Mouse (Mus musculus): ENCODE results near the gene Cdr2l.

The Cdr2l gene

DNA sequence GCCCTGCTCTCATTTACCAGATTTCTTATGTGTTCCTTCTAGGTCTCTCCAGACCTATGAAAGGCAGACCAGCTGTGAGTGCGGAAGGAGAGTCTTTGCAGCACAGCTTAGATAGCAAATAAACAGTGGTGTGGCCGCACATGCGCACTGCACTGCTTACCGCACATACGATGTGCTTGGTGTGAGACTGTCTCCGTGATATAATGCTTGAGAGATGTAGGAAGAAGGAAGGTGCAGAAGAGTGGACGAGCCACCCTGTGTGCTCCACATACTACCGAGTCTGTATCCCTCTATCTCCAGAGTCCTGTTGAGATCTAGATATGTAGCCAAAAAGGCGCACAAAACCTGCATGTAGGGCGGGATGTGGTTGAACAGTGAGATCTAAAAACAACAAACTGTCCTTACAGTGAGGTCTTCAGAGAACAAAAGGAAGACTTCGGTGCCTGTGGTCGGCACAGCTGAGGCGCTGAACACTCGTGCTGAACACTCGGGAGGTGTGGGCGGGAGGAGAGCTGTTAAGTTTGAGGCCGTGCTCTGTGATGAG lies 25.2 kb downstream of the Cdr2l start:
- DNase-seq (ENCODE audit: low read depth, low spot score): no peak

DNA sequence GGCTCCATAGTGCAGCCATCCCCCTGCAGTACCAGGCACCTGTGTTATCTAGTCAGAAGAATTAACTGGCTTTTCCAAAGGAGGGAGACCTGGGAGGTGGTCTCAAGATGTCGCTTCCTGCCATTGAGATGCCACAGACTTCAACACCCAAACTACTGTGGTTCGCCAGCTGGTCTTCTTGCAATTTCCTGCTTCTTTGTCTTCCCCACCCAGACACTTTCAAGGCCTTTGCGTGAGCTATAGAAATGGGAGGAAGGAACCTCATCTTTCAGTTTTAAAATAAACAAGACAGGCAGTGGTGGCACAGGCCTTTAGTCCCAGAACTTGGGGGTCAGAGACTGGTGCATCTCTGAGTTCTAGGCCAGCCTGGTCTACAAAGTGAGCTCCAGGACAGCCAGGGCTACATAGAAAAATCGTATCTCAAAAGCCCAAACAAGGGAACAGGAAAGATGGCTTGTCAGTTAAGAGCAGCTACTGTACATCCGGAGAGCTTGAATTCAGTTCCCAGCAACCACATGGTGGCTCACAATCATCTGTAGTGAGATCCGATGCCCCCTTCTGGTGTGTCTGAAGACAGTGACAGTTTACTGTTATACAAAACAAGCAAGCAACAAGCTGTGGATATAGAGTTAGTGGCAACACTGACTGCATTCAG lies 26.7 kb downstream of the Cdr2l start:
- DNase-seq (ENCODE audit: low read depth, low spot score): no peak

DNA sequence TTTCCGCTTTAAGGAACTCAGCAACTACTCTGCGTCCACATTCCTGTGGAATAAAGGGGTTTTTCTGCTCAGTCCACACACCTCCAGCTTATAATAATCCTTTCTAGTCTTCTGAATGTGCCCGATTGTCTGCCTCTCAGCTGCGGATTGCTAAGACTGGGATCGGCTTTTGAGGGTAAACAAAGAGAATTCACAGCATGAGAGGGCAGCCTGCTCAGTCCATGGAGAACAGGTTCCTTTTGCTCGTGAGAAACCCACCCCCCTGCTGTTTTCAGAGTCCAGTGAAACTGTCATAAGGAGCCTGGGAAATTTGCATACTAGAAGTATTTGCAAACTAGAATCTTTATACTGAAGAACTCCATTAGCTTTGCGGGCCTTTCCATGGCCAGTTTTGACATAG lies 27.8 kb downstream of the Cdr2l start:
- DNase-seq (ENCODE audit: low read depth, low spot score): no peak

DNA sequence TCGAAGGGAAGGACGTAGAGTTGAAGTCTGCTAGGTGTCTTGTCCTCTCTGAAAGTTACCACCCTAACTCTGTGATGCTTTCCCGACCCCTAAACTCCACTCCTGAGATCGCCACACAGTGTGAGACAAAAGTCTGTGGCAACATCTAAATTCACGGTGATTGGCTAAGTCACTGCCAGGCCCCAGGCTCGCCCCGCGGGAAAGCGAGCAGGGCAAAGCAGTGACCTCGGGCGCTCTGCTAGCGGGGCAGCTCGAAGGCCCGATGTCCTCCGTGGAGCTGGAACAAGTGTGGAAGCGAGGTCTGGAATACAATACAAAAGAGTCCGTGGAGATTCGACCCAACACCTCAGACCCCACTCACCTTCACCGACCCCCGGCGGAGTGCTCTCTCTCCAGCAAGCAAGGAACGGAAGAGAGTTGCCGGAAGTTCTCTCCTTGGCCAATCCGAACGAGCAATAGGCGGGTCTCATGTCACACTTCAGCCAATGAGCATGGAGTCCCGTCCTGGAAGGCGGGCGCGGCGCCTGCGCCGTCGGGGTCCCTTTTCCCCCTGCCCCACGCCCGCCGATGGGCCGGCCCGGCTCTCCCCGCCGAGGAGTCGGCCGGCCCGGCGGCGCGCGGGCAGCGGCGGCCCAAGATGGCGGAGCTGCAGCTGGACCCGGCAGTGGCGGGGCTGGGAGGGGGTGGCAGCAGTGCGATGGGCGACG lies 38.0 kb downstream of the Cdr2l start, which contains the start of the genes Atp5h and Kctd2:
Atp5h (minus strand) TSS at position 432 of the 707 bp plus-strand sequence.
Kctd2 (plus strand) TSS at position 598 of the 707 bp plus-strand sequence.
- peak; percentile 96 for DNase-seq (ENCODE audit: low read depth, low spot score)

DNA sequence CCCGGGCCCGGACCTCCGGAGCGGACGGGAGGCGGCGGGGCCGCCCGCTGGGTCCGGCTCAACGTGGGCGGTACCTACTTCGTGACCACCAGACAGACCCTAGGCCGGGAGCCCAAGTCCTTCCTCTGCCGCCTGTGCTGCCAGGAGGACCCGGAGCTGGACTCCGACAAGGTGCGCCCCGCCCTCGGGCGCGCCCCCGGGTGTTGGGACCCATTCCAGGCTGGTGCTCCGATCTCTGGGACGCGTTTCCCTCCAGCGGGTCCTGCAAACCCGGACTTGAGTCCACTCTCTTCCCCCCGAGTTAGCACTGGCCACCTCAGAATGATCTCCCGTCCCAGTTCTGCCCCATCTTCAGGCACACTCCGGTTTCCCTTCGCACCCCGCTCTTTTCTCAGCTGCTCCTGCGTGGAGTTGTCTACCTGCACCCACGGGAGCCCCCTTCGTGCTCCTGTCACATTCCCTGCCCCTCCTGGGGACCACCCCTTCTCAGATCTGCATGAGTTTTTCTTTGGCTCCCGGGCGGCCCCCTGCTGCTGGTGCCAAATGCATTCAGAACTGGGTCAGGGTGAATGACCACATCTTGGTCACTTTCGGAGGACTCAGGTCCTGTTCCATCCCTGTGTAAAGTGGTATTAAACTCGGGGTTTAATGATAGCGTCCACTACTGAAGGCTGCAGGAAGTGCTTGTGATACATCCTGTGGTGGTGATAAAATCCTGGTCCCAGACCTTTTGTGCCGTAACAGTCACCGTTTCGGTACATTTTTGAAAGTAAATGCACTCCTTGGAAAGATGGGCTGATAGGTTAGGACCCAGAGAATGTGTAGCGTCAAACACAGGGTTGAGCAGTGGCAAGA lies 38.8 kb downstream of the Cdr2l start:
- no peak for DNase-seq (ENCODE audit: low read depth, low spot score)

DNA sequence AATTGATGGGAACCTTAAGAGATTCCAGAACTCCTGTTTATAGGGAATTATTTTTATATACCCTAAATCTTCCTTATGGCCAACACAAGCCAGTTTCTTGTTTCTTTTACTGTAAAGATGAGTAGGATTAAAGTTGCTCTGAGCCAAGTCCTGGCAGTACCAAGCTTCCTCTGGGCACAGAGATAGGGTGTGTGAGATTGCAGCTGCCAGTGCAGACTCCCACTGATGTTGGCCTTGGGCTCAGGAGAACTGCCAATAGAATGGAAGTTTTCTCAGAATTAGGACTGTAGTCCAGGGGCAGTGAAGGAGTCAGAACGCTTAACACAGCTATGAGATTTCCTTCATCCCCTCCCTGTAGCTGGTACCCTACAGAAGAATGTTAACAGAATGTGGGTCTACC lies 39.6 kb downstream of the Cdr2l start:
- no peak for DNase-seq (ENCODE audit: low read depth, low spot score)

DNA sequence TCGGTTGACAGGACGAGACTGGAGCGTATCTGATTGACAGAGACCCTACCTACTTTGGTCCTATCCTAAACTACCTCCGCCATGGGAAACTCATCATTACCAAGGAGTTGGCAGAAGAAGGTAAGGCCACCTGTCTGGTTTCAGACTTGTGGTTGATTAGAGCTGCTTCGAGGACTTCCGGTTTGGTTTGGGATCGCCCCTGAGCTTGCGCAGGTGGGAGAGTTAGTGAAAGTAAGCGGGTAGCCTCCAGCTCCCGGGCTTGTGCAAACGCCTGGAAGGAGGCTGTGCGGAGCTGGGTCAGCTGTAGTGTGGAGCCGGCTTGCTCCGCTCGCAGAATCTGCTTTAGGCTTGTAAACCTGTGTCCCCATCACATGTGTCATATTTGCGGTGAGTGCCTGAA lies 40.3 kb downstream of the Cdr2l start:
- DNase-seq (ENCODE audit: low read depth, low spot score): no peak

DNA sequence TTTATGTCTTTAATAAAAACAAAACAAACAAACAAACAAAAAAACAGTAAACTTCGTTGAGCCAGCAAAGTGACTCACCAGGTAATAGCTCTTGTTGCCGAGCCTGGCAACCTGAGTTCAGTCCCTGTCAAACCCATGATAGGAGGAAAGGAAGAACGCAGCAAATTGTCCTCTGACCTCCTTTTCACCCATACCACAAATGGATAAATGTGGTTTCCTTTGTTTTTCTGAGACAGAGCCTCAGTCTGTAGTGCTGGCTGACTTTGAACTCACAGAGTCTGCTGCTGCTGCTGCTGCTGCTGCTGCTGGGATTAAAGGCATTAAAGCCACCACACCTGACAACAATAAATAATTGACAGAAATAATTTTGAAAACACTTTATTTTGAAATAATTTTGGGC lies 41.4 kb downstream of the Cdr2l start:
- DNase-seq (ENCODE audit: low read depth, low spot score): no peak

DNA sequence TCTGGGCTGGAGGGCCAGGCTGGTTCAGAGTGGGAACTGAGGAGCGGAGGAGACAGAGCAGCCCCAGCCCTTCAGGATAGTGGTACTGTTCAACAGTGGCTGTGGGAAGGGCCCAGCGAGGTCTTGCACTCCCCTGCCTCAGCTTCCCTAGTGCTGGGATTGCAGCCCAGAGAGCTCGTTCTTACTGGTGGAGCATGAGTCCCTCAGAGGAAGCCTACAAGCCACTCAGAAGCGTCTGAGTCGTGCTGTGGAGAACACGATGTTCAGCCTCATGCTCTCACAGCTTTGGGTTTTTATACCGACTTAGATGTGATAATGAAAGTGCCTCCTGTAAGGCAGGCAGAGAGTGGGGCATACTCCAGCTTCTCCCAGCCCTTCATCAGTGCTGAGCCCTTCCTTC lies 43.0 kb downstream of the Cdr2l start:
- no peak for DNase-seq (ENCODE audit: low read depth, low spot score)

DNA sequence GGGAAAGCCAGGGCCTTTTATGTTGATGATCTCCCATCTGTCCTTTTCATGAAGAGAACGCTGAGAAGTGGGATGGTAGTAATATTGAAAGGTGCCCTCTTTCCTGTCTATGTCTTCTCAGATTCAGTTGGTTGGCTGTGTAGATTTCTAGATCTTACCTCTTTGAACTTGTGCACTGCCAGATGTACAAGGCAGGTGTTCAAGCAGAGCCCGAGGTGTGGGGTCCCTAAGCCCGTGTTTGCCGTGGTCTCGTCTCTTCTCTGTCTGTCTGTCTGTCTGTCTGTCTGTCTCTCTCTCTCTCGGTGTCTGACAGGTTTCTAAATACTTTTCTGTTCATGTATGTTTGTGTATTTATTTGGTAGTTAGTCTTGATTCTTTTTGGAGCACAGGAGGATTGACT lies 44.0 kb downstream of the Cdr2l start:
- no peak for DNase-seq (ENCODE audit: low read depth, low spot score)

DNA sequence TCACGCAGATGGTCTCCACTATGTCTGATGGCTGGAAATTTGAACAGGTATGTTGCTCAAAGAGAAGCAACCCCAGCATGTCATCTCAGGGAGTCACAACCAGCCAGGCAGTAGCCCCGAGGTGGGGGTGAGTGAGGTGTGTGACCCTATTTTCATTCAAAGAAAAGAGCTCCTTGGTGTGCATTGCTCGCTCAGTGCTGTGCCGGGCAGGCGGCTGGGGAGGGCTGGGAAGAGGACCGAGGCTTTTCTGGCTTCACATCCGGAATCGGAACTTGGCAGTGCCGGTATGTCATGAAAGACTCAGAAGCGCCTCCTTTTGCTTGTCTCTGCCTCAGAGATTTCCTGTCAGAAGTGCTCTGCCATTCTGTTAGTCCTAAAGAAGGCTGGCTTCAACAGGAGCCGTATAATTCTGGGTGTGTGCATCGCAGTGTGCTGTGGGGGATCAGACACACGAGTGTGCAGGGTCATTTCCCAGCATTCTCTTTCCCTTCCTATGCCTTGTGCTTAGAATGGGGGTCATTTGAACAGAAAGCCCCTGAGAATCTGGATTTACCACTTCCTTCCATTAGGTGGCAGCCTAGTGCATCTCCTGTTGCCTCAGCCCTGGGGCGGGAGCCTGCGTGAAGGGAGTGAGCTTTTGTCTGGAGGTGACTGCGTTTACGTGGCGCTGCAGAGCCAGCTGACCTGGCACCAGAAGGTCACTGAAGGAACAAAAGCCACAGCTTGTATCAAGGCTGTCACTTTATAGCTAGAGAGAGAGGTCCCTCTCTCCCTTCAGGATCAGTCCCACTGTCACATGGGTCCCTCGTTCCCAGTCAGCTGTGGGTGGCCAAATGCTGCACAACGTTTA lies 46.0 kb downstream of the Cdr2l start:
- peak; percentile 85 for DNase-seq (ENCODE audit: low read depth, low spot score)

DNA sequence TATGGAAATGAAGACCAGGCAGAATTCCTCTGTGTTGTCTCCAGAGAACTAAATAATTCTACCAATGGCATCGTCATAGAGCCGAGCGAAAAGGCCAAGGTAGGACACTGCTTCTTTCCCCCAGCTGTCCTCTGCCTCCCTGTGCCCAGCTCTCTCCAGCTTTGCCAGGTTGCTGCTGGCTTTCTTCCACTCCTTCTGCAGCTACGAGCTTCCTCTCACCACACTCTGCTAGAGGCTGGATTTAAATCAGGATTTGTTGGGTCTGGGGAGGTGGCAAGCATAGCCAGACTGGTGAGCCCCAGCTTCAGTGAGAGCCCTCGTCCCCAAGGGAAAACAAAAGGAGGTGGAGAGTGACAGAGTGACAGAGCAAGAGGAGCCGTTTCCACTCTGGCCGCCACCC lies 47.6 kb downstream of the Cdr2l start:
- DNase-seq (ENCODE audit: low read depth, low spot score): no peak

DNA sequence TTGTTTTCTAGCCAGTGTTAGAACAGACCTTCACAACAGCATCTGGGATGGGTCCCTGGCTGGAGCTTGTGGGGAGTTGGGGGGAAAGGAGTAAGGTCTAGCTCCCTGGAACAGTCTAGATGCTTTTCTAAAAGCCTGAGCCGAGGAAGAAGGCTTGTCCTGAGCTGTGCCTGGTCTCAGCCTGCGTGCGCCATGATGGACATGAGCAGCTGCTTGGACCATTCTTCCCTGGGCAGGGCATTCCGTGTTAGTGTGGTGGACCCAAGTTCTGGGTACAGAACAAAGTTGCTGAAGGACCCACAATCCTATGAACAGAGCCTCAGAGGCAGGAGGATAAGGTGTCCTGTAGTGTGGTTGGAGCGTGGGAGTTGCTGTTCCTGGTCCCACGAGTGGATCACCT lies 48.8 kb downstream of the Cdr2l start:
- no peak for DNase-seq (ENCODE audit: low read depth, low spot score)

DNA sequence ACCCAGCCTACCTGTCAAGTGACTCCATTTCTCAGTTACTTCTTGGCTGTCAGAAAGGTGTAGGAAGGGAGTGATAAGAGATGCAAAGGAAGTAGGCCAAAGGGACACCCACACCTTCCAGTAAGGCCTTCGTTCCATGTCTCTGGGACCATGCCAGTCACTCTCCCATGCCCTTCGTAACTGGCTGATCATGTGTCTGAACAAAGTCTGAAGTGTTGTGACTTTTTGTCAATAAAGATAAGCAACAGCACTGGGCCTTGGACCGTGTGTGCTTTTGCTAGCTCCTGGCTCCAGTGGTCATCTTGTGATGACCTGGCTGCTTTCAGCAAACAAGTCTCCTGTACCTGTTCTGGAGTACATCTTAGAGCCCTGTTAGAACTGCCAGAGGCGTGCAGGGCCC lies 51.1 kb downstream of the Cdr2l start:
- no peak for DNase-seq (ENCODE audit: low read depth, low spot score)

DNA sequence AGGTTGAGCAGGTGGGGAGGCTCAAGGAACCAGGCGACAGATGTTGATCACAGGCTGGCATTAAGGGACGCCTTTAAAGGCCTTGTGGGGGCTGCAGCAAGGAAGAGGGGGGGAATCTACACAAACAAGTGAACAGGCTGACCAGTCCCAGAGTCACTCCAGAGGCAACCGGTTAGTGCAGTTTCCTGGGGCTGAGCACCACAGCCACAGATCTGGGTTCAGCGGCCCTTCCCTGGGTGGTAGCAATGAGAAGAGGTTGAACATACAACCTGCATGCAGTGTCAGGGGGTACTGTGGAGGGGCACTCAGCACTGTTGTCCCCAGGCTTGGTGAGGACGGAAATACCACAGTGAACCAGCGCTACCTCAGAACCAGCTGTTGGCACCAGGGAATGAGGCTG lies 51.6 kb downstream of the Cdr2l start:
- DNase-seq (ENCODE audit: low read depth, low spot score): no peak

DNA sequence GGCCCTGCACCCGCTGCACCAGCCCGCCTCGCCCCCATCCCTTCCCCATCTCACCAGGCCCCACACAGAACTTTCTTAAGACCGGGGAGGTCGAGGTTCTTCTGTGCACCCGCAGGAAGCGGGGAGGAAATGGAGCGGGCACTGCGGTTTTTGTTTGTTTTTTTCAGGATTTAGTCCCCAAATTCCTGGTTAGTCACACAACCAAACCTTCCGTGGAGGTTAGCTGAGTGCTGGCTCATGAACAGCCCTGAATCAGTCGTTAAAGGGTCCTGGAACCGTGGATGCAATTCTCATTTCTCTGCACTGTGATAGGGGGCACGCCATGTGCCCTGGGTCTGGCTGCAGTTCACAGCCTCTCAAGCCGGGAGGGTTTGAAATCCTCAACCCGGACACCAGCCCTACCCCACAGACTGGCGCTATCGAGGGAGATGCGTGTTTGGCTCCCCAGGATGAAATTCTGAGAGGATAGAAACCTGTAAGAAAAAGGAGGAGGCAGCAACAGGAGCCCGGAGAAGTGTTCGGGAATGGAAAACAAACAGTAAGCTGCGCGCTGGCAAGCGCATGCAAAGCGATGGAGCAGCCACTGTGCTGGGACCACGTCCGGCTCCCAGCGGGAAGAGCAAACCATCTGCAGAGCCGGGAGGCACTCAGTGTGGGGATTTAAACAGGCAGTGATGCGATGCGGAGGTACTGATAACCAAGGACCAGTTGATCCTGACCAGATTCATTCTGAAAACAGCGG lies 54.1 kb downstream of the Cdr2l start:
- no peak for DNase-seq (ENCODE audit: low read depth, low spot score)

DNA sequence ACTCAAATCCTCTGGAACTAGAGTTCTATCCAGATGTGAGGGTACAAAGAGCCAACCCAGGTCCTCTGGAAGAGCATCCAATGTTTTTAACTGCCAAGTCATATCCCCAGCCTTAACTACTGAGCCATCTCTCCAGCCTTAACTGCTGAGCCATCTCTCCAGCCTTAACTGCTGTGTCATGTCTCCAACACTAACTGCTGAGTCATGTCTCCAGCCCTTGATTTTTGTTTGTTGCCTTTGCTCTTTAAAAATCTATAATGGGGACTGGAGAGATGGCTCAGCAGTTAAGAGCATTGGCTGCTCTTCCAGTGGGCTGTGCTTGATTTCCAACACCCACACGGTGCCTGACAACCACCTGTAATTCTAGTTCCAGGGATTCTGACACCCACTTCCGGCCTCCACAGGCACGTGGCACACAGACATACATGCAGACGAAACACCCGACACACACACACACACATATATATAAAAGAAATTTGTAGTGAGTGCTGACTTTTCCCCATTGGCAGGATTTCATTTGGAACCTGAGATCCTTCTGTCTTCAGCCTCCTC lies 55.9 kb downstream of the Cdr2l start:
- no peak for DNase-seq (ENCODE audit: low read depth, low spot score)

DNA sequence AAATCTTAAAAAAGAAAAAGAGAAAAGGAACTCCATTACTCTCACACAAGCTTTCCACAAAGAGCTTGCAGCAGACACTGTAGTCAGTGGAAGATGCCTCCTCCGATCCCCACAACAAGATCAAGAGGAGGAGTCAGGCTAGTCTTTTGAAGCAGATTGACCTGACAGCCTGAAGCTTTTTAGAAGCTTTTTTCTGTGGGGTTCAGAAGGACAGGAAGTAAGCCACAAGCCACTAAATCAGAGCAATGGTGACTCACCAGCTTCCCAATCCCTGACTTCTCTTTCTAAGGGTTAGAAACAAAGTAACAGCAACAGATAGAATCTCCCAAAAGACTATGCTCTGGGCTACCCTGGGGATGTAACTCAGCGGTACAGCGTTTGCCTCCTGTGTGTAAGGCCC lies 57.6 kb downstream of the Cdr2l start:
- no peak for DNase-seq (ENCODE audit: low read depth, low spot score)

DNA sequence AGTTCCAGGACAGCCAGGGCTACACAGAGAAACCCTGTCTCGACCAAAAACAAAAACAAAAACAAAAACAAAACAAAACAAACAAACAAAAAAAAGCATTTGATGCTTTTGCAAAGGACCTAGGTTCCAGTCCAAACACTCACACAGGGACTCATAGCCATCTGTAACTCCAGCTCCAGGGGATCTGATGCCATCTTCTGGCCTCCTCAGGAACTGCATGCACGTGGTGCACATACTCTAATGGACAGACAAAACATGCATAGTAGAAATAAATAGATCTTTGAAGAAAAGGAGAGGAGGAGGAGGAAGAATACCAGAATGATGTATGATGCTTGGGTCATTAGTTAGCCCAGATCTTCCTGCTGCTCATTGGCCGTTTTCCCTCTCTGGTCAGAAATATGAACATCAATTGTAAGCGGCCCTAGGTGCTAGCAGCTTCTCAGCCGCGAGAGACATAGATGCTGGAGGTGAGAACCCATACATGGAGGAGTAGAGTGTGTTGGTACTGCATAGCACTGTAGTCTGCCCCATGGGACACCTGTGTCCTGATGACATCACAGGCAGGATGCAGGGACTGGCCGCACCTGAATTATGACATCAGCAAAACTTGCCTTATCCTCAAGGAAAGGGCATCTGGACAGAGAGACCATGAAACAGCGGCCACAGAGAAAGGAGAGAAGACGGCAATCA lies 58.3 kb downstream of the Cdr2l start, which contains the start of gene Trim80:
Trim80 (plus strand) TSS at position 640 of the 690 bp plus-strand sequence.
- DNase-seq (ENCODE audit: low read depth, low spot score): no peak

DNA sequence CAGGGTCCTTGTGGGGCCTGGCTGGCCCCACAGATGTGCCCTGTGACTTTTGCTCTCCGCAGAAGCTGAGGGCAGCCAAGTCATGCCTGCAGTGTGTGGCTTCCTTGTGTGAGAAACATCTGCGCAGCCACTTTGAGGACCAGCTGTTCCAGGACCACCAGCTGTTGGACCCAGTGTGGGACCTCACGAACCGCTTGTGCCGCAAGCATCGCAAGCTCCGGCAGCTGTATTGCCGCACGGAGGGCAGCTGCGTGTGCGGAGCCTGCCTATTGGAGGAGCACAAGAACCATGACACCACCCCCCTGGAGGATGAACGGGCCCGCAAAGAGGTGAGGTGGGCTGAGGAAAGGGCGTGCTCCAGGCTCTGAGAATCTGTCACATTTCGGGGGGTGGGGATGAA lies 59.7 kb downstream of the Cdr2l start:
- no peak for DNase-seq (ENCODE audit: low read depth, low spot score)
